Mouse (Mus musculus) kidney, postnatal 10 days (tissue): ENCODE data around the gene Mt3.
"Not testable (repeated sequence)": the region's sequence is repeated elsewhere in the genome, so short reads cannot be mapped to it uniquely, and the experiment has no call there.

Source experiments
- DNase-seq: peaks from one replicate; pipeline ENCODE4 v3.0.0; 2021; ENCODE audit warnings: mixed read lengths

Mt3 gene

DNA sequence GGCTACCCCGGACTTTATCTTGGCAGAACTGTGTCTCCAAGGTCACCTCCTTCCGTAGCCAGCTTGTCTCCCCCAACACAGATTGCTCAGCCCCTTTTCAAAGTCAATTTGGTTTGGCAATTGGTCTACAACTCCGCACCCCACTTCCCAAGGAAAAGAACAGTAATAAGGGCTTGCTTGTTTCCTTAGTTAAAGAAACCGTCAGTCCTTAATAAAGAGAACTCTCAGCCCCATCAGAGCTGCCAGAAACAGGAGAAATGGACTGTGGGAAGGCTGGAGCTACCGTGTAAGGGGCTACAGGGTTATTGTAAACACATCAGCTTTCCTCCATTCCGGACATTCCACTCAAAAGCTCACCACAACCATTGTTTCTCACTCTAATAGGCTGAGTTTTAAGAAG lies 2.1 kb downstream of the Mt3 start:
- no peak for DNase-seq

DNA sequence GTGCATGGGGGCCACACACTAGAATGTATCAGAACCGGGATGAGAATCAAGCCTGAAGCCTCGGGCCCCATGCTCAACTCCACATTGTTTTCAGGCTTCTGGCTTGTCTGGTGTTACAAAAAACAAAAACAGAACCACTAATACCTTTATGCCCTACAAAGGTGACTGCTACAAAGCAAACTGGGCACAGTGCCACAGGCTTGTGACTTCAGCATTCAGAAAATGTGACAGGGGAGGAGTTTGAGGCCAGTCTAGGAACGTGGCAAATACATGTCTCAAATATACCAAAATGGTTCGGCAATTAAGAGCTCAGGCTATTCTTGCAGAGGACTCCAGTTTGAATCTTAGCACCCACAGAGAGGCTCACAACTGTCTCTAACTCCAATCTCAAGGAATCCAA lies 3.7 kb downstream of the Mt3 start:
- peak; percentile 50 for DNase-seq

DNA sequence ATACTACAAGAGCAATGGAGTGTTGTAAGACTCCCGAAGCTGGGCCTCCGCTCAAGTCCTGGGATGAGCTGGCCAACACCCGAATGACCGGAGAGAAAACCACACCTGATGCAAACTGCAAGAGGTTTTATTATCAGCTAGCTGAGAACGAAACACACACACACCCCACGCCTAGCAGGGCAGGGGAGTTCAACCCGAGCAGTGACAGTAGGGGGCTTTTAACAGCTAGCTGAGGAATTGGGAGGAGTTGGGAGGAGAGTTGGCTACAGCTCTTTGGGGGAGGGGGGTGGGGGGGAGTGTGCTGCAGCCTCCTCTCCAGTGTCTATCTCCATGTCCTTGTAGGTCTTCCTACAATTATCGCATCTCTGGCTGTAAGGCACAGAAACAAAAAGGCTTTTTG lies 13.4 kb downstream of the Mt3 start:
- DNase-seq = not testable (repeated sequence)

DNA sequence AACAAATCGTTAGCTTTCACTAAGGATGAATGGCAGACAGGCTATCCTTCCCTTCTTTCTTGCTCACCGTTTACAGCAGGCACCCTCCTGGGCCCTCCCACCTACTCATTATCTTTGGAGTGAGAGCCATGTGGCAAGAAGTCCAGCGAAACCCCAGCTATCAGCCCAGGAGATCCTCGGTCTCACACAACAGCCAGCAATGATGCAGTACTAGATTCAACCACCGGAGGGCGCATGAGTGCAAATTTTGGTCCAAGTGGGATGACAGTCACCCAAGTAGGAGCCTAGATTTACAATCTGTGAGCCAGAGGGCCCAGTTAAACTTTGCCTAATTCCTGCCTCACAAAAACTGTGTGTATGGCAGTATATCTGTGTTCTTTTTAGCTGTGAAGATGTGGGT lies 14.8 kb downstream of the Mt3 start:
- DNase-seq = peak; percentile 94

DNA sequence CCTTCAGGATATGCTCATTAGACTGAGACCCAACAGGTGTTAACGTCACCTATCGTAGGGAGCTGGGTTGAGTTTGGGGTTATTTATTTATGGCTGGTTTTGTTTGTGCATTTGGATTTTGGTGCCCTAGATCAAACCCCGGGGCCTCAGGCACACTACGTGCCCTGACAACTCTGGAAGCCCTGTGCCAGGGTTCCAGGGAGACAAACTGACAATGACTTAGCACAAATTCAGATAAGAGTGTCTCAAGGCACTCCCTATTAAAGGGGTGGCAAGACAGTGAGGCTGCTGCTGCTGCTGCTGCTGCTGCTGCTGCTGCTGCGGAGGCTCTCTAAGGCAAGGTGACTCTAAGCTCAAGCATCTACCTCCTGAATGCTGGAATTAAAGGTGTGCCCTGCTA lies 17.1 kb downstream of the Mt3 start:
- no peak for DNase-seq

DNA sequence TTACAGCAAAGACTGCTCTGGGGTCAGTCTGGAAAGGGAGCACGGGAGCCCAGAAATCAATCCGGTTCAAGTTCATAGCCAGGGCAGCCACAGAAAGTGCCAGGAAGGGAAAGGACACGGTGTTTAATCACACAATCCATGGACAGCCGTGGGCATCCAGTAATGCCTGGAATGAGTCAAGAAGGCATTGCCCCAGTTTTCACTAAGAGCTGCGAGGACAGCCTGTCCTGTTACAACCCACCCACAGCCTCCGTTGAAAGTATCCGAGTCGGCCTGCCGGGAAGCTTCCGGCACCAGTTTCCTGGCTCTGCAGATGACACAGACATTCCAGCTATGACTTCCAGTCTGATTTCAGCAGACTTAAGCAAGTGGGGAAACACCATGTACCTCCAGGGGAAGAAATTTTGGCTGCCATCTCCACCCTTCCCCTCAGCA lies 18.9 kb downstream of the Mt3 start:
- DNase-seq = peak; percentile 58

DNA sequence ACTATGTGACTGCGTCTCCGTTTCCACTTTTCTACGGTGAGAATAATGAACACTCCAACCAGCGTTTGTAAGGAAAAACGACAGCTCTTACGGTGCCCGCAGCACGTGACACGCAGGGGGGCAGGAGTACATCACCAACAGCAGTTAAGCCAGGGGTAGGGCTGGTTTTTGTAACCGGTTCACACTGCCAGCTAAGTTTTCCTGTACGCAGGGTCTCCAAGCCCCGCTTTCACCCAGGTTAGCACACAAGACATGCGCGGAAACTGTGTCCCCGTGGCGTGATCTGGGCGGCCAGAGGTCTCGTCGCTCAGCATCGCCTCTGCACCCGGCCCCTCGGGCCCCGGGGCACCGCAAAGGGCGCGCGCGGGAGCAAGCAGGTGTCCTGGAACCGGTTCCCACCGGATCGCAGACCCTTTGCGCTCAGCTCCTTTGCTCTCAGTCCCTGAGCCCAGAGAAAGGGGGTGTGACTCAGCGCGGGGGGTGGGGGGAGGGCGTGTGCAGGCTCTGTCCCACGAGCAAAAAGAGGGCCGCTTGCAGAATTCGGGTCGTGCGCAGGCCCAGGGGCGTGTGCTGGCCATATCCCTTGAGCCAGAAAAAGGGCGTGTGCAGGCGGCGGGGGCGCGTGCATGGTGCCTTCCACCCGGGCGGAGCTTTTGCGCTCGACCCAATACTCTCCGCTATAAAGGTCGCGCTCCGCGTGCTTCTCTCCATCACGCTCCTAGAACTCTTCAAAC lies 19.8 kb downstream of the Mt3 start, which contains the start of gene Mt2:
TSS of gene Mt2 (plus strand) at position 590 of the 734 bp plus-strand sequence.
- DNase-seq = peak; percentile 83

DNA sequence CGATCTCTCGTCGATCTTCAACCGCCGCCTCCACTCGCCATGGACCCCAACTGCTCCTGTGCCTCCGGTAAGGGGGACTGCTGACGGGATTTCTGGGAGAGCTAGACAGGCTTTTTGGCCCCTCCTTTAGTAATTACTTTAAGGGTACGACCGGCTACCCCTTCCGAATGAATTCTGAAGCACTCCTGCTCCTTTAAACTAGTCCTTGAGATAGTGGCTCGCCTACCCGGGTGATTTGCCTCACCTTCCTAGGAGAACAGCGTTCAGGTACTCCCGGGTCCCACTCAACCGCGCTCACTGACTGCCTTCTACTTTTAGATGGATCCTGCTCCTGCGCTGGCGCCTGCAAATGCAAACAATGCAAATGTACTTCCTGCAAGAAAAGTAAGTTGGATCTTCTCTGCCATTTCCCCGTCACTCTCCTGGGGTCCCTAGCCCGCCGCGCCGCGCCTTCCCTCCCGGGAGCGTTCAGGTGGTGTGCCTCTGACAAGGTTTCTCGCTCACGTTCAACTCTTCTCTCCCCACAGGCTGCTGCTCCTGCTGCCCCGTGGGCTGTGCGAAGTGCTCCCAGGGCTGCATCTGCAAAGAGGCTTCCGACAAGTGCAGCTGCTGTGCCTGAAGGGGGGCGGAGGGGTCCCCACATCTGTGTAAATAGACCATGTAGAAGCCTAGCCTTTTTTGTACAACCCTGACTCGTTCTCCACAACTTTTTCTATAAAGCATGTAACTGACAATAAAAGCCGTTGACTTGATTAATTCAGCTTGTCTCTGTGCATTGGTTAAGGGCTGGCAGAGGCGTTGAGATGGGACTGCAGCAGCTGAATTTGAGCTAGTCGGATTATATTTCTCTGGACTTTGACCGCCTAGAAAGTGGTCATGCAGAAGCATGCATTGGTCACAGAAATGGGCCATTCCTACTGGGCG lies 20.7 kb downstream of the Mt3 start:
- peak; percentile 34 for DNase-seq

DNA sequence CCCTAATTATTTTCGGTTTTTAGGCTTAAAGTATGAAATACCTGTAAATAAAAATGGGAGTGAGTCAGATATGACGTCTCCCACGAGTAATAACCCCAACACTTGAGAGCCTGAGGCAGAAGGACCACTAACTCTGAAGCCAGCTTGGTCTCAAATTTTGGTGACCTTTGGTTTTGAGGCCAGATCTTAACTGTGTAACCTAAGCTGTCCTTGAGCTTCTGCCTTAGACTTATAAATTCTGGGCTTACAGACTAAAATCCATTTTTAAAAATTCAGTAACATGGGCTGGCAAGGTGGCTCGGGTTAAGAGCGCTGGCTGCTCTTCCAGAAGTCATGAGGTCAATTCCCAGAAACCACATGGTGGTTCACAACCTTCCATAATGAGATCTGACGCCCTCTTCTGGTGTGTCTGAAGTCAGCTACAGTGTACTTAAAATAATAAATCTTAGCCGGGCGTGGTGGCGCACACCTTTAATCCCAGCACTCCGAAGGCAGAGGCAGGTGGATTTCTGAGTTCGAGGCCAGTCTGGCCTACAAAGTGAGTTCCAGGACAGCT lies 21.5 kb downstream of the Mt3 start:
- no peak for DNase-seq

DNA sequence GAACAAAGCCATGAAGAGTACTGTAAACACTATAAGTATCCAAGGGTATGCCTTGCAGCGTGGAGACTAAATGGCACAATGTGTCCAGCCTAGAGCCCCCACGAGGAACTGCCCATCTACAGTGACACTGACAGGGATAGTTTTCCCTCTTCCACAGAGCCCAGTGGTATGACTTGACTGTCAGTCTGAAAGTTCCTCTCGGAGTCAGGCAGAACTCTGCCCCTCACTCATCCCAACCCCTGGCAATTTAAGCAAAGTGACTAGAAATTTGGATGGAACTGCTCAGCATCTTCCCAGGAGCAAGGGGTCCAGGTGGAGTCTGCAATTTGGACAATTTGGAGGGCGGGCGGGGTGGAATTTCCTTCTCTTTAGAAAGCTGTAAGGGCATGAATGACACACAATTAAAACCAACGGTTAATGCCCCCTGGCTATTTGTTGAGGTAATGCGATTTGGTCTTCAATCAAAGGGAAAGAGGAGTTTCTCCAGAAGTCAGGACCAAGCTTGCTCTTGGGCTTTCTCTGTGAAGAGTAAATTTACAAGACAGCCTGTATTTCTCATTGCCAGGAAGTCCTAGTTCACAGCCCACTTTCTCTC lies 22.3 kb downstream of the Mt3 start:
- DNase-seq = no peak

DNA sequence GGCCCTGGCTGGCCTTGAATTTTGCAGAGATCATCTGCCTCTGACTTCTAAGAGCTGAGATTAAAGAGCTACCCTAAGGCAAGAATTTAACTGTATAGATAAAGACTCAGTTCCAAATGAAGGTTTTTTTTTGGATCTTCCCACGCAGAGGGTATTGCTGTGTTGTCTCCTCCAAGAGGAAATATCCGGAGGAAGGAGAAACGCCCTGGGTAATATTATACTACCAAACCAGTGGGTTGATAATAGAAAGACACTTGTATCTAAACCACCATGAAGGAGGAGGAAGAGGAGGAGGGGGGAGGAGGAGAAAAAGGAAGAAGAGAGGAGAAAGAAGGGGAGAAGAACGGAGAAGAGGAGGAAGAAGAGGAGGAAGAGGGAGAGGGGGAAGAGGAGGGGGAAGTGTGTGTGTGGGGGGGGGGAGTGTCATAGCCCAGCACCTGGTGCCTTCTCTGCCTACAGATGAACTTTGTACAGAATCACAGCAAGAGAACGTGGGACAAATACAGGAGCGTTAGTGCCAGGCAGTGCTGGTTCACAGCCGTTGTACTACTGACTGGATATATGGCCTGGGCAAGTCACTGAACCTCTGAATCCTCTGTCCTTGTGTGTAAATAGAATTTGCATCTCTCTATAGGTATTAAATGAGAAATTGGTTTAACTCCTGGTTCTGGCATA lies 25.4 kb downstream of the Mt3 start:
- no peak for DNase-seq

DNA sequence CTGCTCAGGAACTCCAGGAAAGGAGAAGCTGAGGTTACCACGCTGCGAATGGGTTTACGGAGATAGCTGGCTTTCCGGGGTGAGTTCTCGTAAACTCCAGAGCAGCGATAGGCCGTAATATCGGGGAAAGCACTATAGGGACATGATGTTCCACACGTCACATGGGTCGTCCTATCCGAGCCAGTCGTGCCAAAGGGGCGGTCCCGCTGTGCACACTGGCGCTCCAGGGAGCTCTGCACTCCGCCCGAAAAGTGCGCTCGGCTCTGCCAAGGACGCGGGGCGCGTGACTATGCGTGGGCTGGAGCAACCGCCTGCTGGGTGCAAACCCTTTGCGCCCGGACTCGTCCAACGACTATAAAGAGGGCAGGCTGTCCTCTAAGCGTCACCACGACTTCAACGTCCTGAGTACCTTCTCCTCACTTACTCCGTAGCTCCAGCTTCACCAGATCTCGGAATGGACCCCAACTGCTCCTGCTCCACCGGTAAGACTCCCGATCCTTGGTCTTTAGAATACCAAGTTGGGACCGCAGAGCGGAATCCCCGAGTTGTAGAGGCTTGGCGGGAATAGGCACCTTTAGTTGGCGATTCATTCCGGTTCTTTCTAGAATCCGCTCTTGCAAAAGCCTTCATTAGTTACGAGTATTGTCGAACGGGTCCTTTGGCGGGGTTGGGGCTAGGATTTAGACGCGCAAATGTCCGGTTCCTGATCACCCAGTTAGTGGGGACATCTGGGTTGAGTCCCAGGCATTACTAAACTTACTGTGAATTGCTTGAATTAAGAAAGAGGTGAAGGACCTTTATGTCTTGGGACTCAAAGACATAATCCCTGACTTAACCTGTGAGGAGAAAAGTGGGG lies 26.7 kb downstream of the Mt3 start, which contains the start of gene Mt1:
TSS of gene Mt1 (plus strand) at position 226 of the 856 bp plus-strand sequence.
- DNase-seq = peak; percentile 91

DNA sequence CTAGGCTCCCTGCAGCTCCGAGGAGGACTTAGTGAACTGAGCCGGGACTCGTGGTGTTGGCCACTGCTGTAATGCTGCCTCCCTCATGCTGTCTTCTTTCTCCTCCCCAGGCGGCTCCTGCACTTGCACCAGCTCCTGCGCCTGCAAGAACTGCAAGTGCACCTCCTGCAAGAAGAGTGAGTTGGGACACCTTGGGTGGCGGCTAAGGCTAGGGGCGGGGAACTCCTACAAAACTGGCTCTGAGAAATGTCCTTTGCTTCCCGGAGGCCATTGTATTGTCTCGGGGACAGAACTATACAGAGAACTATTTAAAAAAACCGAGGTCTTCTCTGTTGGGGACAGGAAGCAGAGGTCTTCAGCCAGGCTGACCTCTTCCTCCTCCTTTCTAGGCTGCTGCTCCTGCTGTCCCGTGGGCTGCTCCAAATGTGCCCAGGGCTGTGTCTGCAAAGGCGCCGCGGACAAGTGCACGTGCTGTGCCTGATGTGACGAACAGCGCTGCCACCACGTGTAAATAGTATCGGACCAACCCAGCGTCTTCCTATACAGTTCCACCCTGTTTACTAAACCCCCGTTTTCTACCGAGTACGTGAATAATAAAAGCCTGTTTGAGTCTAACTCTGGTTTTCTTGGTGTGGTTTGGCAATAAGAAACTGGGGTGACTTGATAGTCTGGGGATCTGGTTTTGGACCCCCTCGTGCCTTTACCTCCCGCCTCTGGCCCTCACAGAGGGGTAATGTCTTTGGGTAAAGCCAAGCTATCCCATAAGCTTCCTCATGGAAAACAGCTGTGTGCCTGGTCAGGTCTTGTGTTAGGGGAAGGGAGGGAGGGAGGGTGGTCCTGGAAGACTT lies 27.5 kb downstream of the Mt3 start:
- peak; percentile 39 for DNase-seq

DNA sequence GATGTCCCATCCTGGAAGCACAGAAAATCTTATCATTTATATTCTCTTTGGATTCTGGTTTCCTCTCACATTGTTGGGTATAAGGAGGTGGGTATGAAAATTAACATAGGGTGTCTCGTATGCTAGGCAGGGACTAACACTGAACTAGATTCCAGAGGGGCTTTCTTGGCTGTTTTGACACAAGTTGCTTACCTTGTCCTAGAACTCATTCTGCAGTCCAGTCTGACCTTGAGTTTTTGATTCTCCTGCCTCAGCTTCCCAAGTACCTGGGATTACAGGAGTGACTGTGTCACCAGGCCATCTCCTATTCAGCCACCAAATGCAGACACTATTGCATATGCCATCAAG lies 28.1 kb downstream of the Mt3 start:
- no peak for DNase-seq

DNA sequence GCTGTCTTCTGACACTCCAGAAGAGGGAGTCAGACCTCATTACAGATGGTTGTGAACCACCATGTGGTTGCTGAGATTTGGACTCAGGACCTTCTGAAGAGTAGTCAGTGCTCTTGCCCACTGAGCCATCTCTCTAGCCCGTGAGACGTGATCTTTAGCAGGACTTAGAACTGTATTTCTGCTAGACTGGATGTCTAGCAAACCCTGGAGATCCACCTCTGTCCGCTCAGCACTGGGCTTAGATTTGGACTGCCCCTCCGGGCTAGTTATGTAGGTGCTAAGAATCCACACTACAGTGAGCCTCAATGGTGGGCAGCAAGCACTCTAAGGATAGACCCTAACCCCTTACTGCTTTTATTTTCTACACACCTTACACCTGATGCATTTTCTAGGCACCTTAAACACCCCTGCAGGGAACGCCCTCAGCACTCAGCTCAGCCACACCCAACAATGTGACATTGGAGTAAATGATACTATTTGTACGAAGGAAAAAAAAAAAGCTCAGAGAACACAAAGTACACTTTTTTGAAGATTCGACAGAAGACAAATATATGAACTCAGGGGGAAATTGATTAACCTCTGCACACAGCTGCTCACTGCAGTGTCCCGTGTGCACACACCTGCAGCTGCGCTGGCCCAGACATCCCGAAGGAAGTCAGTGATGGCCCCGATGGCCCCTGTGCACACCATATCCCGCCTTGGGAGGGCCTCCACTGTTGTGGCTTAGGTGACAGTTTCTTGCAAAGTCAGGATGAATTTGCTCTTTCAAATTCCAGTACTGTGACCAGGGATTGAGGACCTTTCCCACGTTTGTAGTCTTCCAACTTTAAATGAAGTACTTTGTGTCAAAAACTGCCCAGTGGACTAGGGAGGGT lies 29.9 kb downstream of the Mt3 start:
- no peak for DNase-seq

DNA sequence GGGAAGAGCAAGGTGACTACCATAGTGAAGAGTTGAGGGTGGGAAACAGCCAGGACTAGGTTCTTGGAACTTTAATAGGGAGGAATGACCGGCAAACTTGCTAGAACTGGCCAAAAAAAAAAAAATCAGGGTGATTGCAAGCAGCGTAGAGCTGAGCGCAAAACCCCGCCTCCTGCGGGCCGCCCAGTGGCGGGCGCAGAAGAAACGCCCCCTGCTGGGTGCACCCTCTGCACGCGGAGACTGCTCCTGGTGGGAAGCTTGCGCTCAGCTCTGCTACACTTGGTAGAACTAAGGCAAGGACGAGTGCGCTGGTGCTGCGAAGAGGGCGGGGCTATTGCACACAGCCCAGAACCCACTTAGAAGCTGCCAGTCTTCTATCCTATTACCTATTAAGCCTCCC lies 30.7 kb downstream of the Mt3 start:
- DNase-seq = peak; percentile 90

DNA sequence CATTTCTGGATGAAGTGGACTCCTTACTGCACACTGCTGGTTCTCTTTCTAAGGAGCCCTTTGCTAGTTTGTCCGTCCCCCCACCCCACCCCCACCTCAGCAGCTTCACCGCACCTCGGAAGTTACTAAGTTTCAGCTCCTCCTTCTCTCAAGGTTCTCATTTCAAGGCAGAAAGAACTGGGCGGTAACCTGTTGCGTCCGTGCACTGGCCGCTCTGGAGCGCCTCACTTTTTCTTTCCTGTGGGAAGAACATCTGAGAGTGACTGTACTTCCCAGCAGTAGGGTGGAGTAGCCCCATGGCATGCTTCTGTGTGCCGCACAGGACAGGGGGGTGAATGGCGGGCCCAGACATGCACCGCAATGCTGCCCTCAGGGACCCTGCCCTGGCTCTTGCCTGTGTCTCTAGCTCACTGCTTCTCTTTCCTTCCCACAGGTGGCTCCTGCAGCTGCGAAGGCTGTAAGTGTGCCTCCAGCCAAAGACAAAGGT lies 32.0 kb downstream of the Mt3 start:
- no peak for DNase-seq

DNA sequence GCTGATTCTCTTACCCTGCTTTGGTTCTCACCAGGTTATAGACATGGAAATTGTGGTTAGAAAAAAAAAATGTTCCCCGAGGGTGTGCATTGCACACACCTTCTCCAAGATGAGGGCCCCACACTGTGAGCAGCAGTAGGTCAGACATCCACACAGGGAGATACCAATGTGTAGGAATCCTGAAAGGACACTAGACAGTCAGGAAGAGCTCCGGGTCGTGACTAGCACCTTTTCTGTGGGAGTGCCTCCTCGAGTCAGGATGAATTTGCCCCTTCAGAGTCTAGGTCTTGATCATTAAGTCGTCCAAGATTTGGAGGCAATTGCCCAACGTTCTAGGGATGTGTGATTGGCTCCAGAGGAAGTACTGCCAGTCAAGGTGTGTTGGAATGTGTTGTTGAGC lies 33.4 kb downstream of the Mt3 start:
- no peak for DNase-seq

DNA sequence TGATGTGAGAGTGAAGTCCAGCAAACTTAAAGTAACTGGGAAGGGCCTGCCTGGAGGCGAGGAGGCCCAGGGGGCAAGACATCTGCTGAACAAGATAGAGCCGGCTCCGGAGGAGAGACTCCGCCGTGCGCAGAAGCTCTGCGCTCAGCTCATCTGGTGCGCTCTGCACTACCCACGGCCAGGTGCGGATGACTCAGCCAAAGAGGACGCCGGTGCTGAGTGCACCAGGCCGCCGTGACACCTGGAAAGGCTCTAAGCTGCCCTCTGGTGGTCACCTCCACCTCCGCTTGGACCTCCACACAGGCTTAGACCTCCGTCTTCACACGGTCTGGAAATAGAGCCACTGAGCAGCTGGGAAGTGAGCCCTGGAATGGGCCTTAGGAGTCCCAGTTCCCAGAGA lies 34.1 kb downstream of the Mt3 start:
- DNase-seq = peak; percentile 91
